Mouse (Mus musculus): ENCODE results near the gene Ankrd26. TPM values are rescaled to one million over a fixed set of nuclear protein-coding genes. Genes with fewer than 3 reads are reported as not detected.
"Not testable (repeated sequence)": the region's sequence is repeated elsewhere in the genome, so short reads cannot be mapped to it uniquely, and the experiment has no call there.

The Ankrd26 gene
- polyA plus RNA-seq, 1 experiment from 2014 or later, result 23.3 TPM

- H3K27ac ChIP-seq (ENCODE audit: low read depth, low read length), result no peak overlapping the region
- ATAC-seq (ENCODE audit: low FRiP score), result peak; percentile 12
- peak overlapping the region; percentile 79 for H3K4me2 ChIP-seq
- DNase-seq (ENCODE audit: low spot score, missing footprints), result peak; percentile 84
- H3K4me1 ChIP-seq (ENCODE audit: control insufficient read depth, insufficient read depth, low read length), result peaks cover 8% of the 10 kb centered on the region
- no peaks in the 10 kb centered on the region for H3K9me3 ChIP-seq (ENCODE audit: control insufficient read depth, low read length)
- peak overlapping the region; percentile 61 for H3K9ac ChIP-seq (ENCODE audit: low read length)
- no peaks in the 10 kb centered on the region for H3K36me3 ChIP-seq (ENCODE audit: control insufficient read depth, insufficient read depth, low read length)
- 16% methylated on average over 21 of the region's 21 CpGs for WGBS
- H3K4me3 ChIP-seq (ENCODE audit: low read depth, low read length), result peak overlapping the region; percentile 43
- H3K27me3 ChIP-seq (ENCODE audit: control insufficient read depth, insufficient read depth, low read length), result no peaks in the 10 kb centered on the region; the same call in 1 of the 2 replicates
Measured at GRCm38 (mm10) chr6:118592662-118593376, 30.8 kb upstream of the Ankrd26 start.

GRCm38 (mm10) chr6:118578741-118579140, 16.7 kb upstream of the Ankrd26 start:
- 88% methylated on average over 4 of the region's 4 CpGs for WGBS
- H3K27ac ChIP-seq (ENCODE audit: low read depth, low read length); ATAC-seq (ENCODE audit: low FRiP score); H3K9ac ChIP-seq (ENCODE audit: low read length); H3K27me3 ChIP-seq (ENCODE audit: control insufficient read depth, insufficient read depth, low read length); H3K4me1 ChIP-seq (ENCODE audit: control insufficient read depth, insufficient read depth, low read length); H3K36me3 ChIP-seq (ENCODE audit: control insufficient read depth, insufficient read depth, low read length); H3K4me3 ChIP-seq (ENCODE audit: low read depth, low read length); H3K9me3 ChIP-seq (ENCODE audit: control insufficient read depth, low read length); H3K4me2 ChIP-seq: not testable (repeated sequence)
- peak; percentile 77 for DNase-seq (ENCODE audit: low spot score, missing footprints)

GRCm38 (mm10) chr6:118574351-118574750, 12.3 kb upstream of the Ankrd26 start:
- ATAC-seq (ENCODE audit: low FRiP score) (no peak), DNase-seq (ENCODE audit: low spot score, missing footprints) (peak; percentile 74)
- H3K27ac ChIP-seq (ENCODE audit: low read depth, low read length), result no peak overlapping the region

GRCm38 (mm10) chr6:118567816-118568215, 5.8 kb upstream of the Ankrd26 start:
- Histone ChIP-seq H3K9me3 (ENCODE audit: control insufficient read depth, low read length) (no peaks in the 10 kb centered on the region), H3K4me2 (no peak overlapping the region), H3K4me1 (ENCODE audit: control insufficient read depth, insufficient read depth, low read length) (no peaks in the 10 kb centered on the region), H3K27me3 (ENCODE audit: control insufficient read depth, insufficient read depth, low read length) (no peaks in the 10 kb centered on the region), H3K9ac (ENCODE audit: low read length) (no peak overlapping the region), H3K27ac (ENCODE audit: low read depth, low read length) (no peak overlapping the region), H3K4me3 (ENCODE audit: low read depth, low read length) (no peak overlapping the region), H3K36me3 (ENCODE audit: control insufficient read depth, insufficient read depth, low read length) (no peaks in the 10 kb centered on the region)
- WGBS, result 94% methylated on average over 3 of the region's 3 CpGs
- DNase-seq (ENCODE audit: low spot score, missing footprints) (no peak), ATAC-seq (ENCODE audit: low FRiP score) (no peak)

More at GRCm38 (mm10) chr6:118574351-118574750, 12.3 kb upstream of the Ankrd26 start:
- Histone ChIP-seq H3K9ac (ENCODE audit: low read length) (no peak overlapping the region), H3K4me3 (ENCODE audit: low read depth, low read length) (no peak overlapping the region), H3K36me3 (ENCODE audit: control insufficient read depth, insufficient read depth, low read length) (no peaks in the 10 kb centered on the region), H3K27me3 (ENCODE audit: control insufficient read depth, insufficient read depth, low read length) (no peaks in the 10 kb centered on the region), H3K9me3 (ENCODE audit: control insufficient read depth, low read length) (no peaks in the 10 kb centered on the region), H3K4me1 (ENCODE audit: control insufficient read depth, insufficient read depth, low read length) (no peaks in the 10 kb centered on the region), H3K4me2 (no peak overlapping the region)
- 88% methylated on average over 6 of the region's 6 CpGs for WGBS

DNA sequence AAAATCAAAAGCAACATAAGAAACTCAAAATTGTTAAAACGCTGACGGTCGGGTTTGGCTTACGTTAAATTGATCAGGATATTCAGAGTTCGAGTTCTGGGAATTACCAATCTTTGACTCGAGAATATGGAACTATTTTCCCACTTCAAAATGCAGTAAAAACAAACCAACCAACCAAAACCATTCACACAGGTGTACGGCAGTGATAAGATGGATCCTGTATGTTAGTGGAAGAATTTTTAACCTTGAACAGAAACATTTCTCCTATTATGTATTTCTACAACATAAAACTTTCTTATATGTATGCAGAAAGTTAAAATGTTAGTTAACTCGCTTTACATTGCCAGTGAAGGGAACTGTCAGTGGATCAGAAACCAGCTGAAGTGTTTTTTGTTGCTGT, 801 bp downstream of the Ankrd26 start:
- peak overlapping the region; percentile 85 for H3K4me2 ChIP-seq
- ATAC-seq (ENCODE audit: low FRiP score) (no peak), DNase-seq (ENCODE audit: low spot score, missing footprints) (no peak)
- peak overlapping the region; percentile 87 for H3K9ac ChIP-seq (ENCODE audit: low read length)
- peak overlapping the region; percentile 62 for H3K4me3 ChIP-seq (ENCODE audit: low read depth, low read length)
- no peaks in the 10 kb centered on the region for H3K36me3 ChIP-seq (ENCODE audit: control insufficient read depth, insufficient read depth, low read length)
- H3K27ac ChIP-seq (ENCODE audit: low read depth, low read length), result no peak overlapping the region
- H3K27me3 ChIP-seq (ENCODE audit: control insufficient read depth, insufficient read depth, low read length), result no peaks in the 10 kb centered on the region
- H3K4me1 ChIP-seq (ENCODE audit: control insufficient read depth, insufficient read depth, low read length), result peaks cover 8% of the 10 kb centered on the region
- WGBS, result 85% methylated on average over 8 of the region's 8 CpGs
- H3K9me3 ChIP-seq (ENCODE audit: control insufficient read depth, low read length), result no peaks in the 10 kb centered on the region

- WGBS, result 95% methylated on average over 4 of the region's 4 CpGs
- DNase-seq (ENCODE audit: low spot score, missing footprints), result no peak
- Histone ChIP-seq H3K36me3 (ENCODE audit: control insufficient read depth, insufficient read depth, low read length) (peaks cover 5% of the 10 kb centered on the region; the same call in 1 of the 2 replicates), H3K9ac (ENCODE audit: low read length) (no peak overlapping the region), H3K4me1 (ENCODE audit: control insufficient read depth, insufficient read depth, low read length) (no peaks in the 10 kb centered on the region), H3K27ac (ENCODE audit: low read depth, low read length) (no peak overlapping the region), H3K4me2 (no peak overlapping the region), H3K9me3 (ENCODE audit: control insufficient read depth, low read length) (no peaks in the 10 kb centered on the region), H3K27me3 (ENCODE audit: control insufficient read depth, insufficient read depth, low read length) (no peaks in the 10 kb centered on the region), H3K4me3 (ENCODE audit: low read depth, low read length) (no peak overlapping the region)
- ATAC-seq (ENCODE audit: low FRiP score), result no peak
Measured at GRCm38 (mm10) chr6:118538627-118539026, 23.4 kb downstream of the Ankrd26 start.

GRCm38 (mm10) chr6:118537201-118537600, 24.8 kb downstream of the Ankrd26 start:
- H3K9me3 ChIP-seq (ENCODE audit: control insufficient read depth, low read length); DNase-seq (ENCODE audit: low spot score, missing footprints); H3K4me2 ChIP-seq; H3K9ac ChIP-seq (ENCODE audit: low read length); H3K4me1 ChIP-seq (ENCODE audit: control insufficient read depth, insufficient read depth, low read length); ATAC-seq (ENCODE audit: low FRiP score); H3K4me3 ChIP-seq (ENCODE audit: low read depth, low read length); H3K27ac ChIP-seq (ENCODE audit: low read depth, low read length); H3K36me3 ChIP-seq (ENCODE audit: control insufficient read depth, insufficient read depth, low read length); H3K27me3 ChIP-seq (ENCODE audit: control insufficient read depth, insufficient read depth, low read length): not testable (repeated sequence)

- H3K4me1 ChIP-seq (ENCODE audit: control insufficient read depth, insufficient read depth, low read length), result no peaks in the 10 kb centered on the region
- no peaks in the 10 kb centered on the region for H3K27me3 ChIP-seq (ENCODE audit: control insufficient read depth, insufficient read depth, low read length)
- H3K9ac ChIP-seq (ENCODE audit: low read length), result no peak overlapping the region
- no peaks in the 10 kb centered on the region for H3K9me3 ChIP-seq (ENCODE audit: control insufficient read depth, low read length)
- no peak overlapping the region for H3K27ac ChIP-seq (ENCODE audit: low read depth, low read length)
- ATAC-seq (ENCODE audit: low FRiP score) (no peak), DNase-seq (ENCODE audit: low spot score, missing footprints) (peak; percentile 56)
- 94% methylated on average over 10 of the region's 10 CpGs for whole genome bisulfite sequencing
- peaks cover 14% of the 10 kb centered on the region for H3K36me3 ChIP-seq (ENCODE audit: control insufficient read depth, insufficient read depth, low read length)
- H3K4me3 ChIP-seq (ENCODE audit: low read depth, low read length), result no peak overlapping the region
- no peak overlapping the region for H3K4me2 ChIP-seq
Measured at GRCm38 (mm10) chr6:118535321-118535720, 26.7 kb downstream of the Ankrd26 start.

DNA sequence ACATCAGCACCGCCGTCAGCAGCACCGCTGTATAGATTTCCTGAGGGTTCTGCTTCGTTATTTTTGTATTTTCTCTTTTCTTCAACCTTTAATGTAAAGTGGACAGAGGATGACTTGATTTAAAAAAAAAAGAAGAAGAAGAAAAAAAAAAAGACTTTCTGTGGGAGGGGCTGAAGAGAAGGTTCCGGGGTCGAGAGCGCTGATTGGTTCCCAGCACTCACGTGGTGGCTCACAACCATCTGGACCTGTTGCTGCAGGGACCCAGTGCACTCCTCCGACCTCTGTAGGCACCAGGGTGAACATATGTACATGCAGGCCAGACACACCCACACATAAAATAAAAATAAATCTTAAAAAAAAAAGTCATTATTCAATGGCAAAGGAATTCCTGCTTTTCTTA, 28.6 kb downstream of the Ankrd26 start:
- Histone ChIP-seq H3K27me3 (ENCODE audit: control insufficient read depth, insufficient read depth, low read length) (no peaks in the 10 kb centered on the region), H3K9me3 (ENCODE audit: control insufficient read depth, low read length) (no peaks in the 10 kb centered on the region), H3K36me3 (ENCODE audit: control insufficient read depth, insufficient read depth, low read length) (peaks cover 17% of the 10 kb centered on the region), H3K27ac (ENCODE audit: low read depth, low read length) (no peak overlapping the region), H3K4me1 (ENCODE audit: control insufficient read depth, insufficient read depth, low read length) (no peaks in the 10 kb centered on the region), H3K9ac (ENCODE audit: low read length) (no peak overlapping the region), H3K4me3 (ENCODE audit: low read depth, low read length) (no peak overlapping the region), H3K4me2 (no peak overlapping the region)
- 77% methylated on average over 9 of the region's 9 CpGs for WGBS
- DNase-seq (ENCODE audit: low spot score, missing footprints), result no peak
- ATAC-seq (ENCODE audit: low FRiP score), result no peak
